Mouse (Mus musculus) liver, postnatal 0 days (tissue): ENCODE results near the gene Gm17545. TPM values are rescaled to one million over a fixed set of nuclear protein-coding genes. Genes with fewer than 3 reads are reported as not detected.

ENCODE experiments used
- ATAC-seq: fragments of 200-750 bp; cut with Nextera tagmentation; 2 replicates; pipeline ENCODE4 v1.8.0; 2017; ENCODE audit warnings: mild to moderate bottlenecking, moderate library complexity
- DNase-seq: peaks from one replicate; pipeline ENCODE4 v3.0.0-alpha.2; 2016
- H3K27ac ChIP-seq: fragments of 300-500 bp; sonication (generic); 2 replicates; pipeline ENCODE4 v1.5.1; 2014; ENCODE audit warnings: antibody characterized with exemption, moderate library complexity, mild to moderate bottlenecking, low read depth
- H3K27me3 ChIP-seq: fragments of 300-500 bp; sonication (generic); 2 replicates; pipeline ENCODE4 v1.6.1; 2014; ENCODE audit warnings: low read length, control low read depth, mixed read lengths; ENCODE audit not compliant: insufficient read depth
- H3K36me3 ChIP-seq: fragments of 300-500 bp; sonication (generic); replicated peaks from 2 replicates; pipeline ENCODE4 v1.6.1; 2014; ENCODE audit warnings: mild to moderate bottlenecking, control low read depth, low read length, moderate library complexity, mixed read lengths; ENCODE audit not compliant: insufficient read depth
- H3K4me1 ChIP-seq: fragments of 300-500 bp; sonication (generic); 2 replicates; pipeline ENCODE4 v1.6.1; 2014; ENCODE audit warnings: antibody characterized with exemption, mild to moderate bottlenecking, control low read depth; ENCODE audit not compliant: insufficient read depth
- H3K4me2 ChIP-seq: fragments of 300-500 bp; sonication (generic); 2 replicates; pipeline ENCODE4 v1.6.1; 2014; ENCODE audit warnings: low read depth, mild to moderate bottlenecking, low read length, moderate library complexity, mixed read lengths
- H3K4me3 ChIP-seq: fragments of 300-500 bp; sonication (generic); 2 replicates; pipeline ENCODE4 v1.5.1; 2014; ENCODE audit warnings: low read depth, low read length
- H3K9ac ChIP-seq: fragments of 300-500 bp; sonication (generic); replicated peaks from 2 replicates; pipeline ENCODE4 v1.6.1; 2014; ENCODE audit warnings: mild to moderate bottlenecking, moderate library complexity
- H3K9me3 ChIP-seq: fragments of 300-500 bp; sonication (generic); 2 replicates; pipeline ENCODE4 v1.6.1; 2016; ENCODE audit warnings: mild to moderate bottlenecking, control low read depth, low read length, mixed read lengths
- CTCF ChIP-seq: sonication (generic); IDR thresholded peaks from 2 replicates; pipeline ENCODE4 v1.5.1; 2016; ENCODE audit warnings: antibody characterized with exemption, low read depth
- EP300 ChIP-seq: IDR thresholded peaks from 2 replicates; pipeline ENCODE4 v1.6.1; 2016; ENCODE audit warnings: antibody characterized with exemption, low read depth, mild to moderate bottlenecking
- WGBS: fragments of 180-500 bp; shearing (Covaris S2); extraction: QIAGEN DNeasy Blood & Tissue Kit; methylation state at CpG from one replicate; pipeline ENCODE4 v1.1.7; 2014; ENCODE audit not compliant: insufficient replicate concordance; 5-methylcytosine and 5-hydroxymethylcytosine counted together
- polyA plus RNA-seq: library from polyadenylated mRNA; unstranded; fragments of >200 nt; fragmentation: Nextera tagmentation; extraction: Ambion mirVana; gene quantifications from 2 replicates; pipeline ENCODE4 v1.2.1, GENCODE M21; 2015

The Gm17545 gene
- polyA plus RNA-seq, 1 experiment from 2014 or later, result not detected

GRCm38 (mm10) chr9:22424719-22425118 is 29.4 kb upstream of the Gm17545 start:
- no peaks in the 10 kb centered on the region for H3K27me3 ChIP-seq
- TF ChIP-seq EP300 (no peak), CTCF (no peak)
- H3K9me3 ChIP-seq, result no peaks in the 10 kb centered on the region
- H3K36me3 ChIP-seq, result no peaks in the 10 kb centered on the region
- H3K9ac ChIP-seq, result no peak overlapping the region
- ATAC-seq (no peak), DNase-seq (no peak)
- no peak overlapping the region for H3K4me3 ChIP-seq
- no peak overlapping the region for H3K4me2 ChIP-seq
- 82% methylated on average over 4 of the region's 4 CpGs for WGBS
- H3K27ac ChIP-seq, result no peak overlapping the region
- peaks cover 10% of the 10 kb centered on the region for H3K4me1 ChIP-seq

DNA sequence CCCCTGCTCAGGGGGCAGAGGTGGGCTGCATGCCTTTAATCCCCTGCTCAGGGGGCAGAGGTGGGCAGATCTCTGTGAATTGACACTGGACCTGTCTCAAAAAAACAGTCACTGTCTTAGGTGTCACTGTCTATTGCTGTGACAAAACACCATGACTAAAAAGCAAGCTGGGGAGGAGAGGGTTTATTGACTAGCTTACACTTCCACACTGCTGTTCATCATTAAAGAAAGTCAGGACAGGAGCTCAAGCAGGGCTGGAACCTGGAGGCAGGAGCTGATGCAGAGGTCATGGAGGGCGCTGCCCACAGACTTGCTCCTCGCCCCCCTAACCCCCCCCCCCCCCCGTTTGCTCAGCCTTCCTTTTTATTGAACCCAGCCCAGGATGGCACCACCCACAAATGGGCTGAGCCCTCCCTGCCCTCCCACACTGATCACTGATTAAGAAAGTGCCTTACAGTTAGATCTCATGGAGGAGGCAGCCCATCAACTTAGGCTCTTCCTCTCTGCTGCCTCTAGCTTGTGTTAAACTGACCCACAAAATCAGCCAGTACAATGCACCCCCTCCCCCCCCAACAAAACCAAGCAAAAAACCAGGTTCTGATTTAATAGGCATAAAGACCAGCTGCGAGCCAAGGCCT is 25.9 kb upstream of the Gm17545 start:
- WGBS, result 38% methylated on average over 4 of the region's 4 CpGs
- ATAC-seq, result no peak
- H3K9me3 ChIP-seq, result no peaks in the 10 kb centered on the region
- no peaks in the 10 kb centered on the region for H3K27me3 ChIP-seq
- no peak for TF ChIP-seq CTCF
- TF ChIP-seq EP300, result no peak
- DNase-seq, result no peak
- no peak overlapping the region for H3K9ac ChIP-seq
- no peaks in the 10 kb centered on the region for H3K36me3 ChIP-seq
- no peak overlapping the region for H3K27ac ChIP-seq
- no peak overlapping the region for H3K4me2 ChIP-seq
- H3K4me1 ChIP-seq, result peaks cover 20% of the 10 kb centered on the region
- H3K4me3 ChIP-seq, result no peak overlapping the region

DNA sequence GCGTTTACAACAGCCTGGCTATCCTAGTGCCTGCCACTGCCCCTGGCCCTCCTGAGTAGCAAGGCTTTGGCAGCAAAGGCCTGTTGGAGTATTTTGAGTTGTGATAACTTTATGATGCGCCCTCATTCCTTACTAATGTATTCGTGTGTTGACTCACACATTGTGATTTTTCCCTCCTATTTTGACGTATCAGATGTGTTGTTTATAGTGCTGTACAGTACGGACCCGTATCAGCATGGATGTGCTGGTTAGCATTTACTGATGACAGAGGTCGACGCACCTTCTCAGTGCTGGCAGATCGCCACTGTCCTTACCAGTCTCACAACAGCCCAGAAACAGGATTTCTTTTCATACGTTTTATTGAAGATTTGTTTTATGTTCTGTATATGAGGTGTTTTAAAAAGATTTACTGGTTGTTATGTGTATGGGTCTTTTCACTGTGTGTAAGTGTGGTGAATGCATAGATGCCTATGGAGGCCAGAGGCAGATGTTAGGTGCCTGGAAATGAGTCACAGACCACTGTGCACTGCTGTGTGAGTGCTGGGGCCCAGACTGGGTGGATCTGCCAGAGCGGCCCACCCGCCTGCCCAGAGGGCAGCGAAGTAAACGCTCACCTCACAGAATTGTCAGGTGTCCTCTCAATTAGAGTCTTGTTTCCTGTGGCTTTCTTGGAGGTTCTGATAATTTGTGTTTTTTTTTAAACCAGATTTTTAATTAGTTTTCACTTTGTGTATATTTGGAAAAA is 25.3 kb upstream of the Gm17545 start:
- Histone ChIP-seq H3K27ac (no peak overlapping the region), H3K4me1 (peaks cover 20% of the 10 kb centered on the region), H3K4me2 (no peak overlapping the region), H3K4me3 (no peak overlapping the region), H3K9me3 (no peaks in the 10 kb centered on the region), H3K27me3 (no peaks in the 10 kb centered on the region), H3K9ac (no peak overlapping the region), H3K36me3 (no peaks in the 10 kb centered on the region)
- 68% methylated on average over 14 of the region's 14 CpGs for WGBS
- TF ChIP-seq EP300 (no peak), CTCF (no peak)
- ATAC-seq (no peak), DNase-seq (no peak)

DNA sequence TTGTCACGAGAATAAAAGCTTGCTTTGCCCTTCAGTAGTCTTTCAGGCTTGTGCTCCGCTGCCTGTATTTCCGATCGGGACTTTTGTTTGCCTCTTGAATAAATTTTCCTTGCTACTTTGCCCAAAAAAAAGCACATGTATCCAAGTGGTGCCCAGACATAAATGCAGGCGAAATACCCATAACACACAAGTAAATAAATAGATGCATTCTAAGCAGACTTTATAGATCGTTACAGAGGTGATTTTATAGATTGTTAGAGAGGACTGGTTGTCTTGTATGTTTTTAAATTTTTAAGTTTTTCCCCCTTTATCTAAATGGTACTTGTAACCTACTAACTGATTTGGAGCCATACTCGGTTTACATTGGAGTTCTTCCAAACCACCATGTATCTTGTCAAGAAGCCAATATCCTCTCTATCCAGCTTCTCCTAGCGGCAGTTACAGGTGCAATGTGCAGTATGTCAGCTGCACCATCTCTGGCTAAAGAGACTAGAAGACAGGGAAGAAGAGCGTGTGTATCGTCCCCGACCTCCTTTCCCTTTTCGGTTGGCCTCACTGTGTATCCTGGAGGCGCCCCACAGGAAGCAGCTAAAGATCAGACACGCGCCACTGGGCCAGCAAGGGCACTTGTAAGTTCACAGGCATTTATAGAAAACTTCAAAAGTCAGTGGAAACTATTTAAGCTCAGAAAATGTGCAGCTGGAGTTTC is 24.4 kb upstream of the Gm17545 start:
- TF ChIP-seq CTCF, result peak; percentile 35; the same call in 1 of the 2 replicates
- TF ChIP-seq EP300, result peak; percentile 32; the same call in 1 of the 2 replicates
- Histone ChIP-seq H3K9me3 (no peaks in the 10 kb centered on the region), H3K9ac (peak overlapping the region; percentile 41; the same call in 1 of the 2 replicates), H3K4me2 (peak overlapping the region; percentile 63), H3K4me3 (no peak overlapping the region), H3K36me3 (no peaks in the 10 kb centered on the region), H3K27ac (peak overlapping the region; percentile 31; the same call in 1 of the 2 replicates), H3K4me1 (peaks cover 20% of the 10 kb centered on the region), H3K27me3 (no peaks in the 10 kb centered on the region)
- DNase-seq, result peak; percentile 46
- peak; percentile 57; the same call in 1 of the 2 replicates for ATAC-seq
- WGBS, result 45% methylated on average over 15 of the region's 15 CpGs

DNA sequence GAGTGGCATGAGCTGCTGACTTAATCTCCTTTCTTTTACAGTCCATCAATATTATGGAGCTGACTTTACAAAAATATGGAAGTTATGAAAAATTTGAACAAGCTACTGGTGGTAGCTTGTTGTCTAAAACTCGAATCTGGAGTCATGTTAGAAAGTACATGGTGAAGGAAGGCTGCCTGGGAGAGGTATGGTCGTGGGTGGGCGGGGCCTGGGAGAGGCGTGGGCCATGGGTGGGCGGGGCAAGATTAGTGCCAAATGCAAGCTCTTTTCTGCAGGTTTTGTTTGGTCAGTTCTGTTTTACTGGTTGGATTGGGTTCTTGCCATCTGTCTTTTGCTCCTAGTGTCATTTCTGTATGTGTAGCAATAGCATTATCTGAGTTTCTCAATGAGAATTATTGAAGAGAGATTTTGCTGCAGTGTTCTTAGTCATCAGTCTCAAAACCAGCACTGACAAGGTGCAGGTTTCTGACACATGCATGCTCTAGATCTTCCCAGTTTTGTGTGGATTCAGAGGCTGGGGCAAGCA is 23.7 kb upstream of the Gm17545 start:
- H3K27ac ChIP-seq, result peak overlapping the region; percentile 31; the same call in 1 of the 2 replicates
- WGBS, result 16% methylated on average over 5 of the region's 5 CpGs
- ATAC-seq (peak; percentile 38; the same call in 1 of the 2 replicates), DNase-seq (peak; percentile 65)
- TF ChIP-seq EP300 (no peak), CTCF (no peak)
- no peak overlapping the region for H3K9ac ChIP-seq
- H3K9me3 ChIP-seq, result no peaks in the 10 kb centered on the region
- H3K27me3 ChIP-seq, result no peaks in the 10 kb centered on the region
- H3K36me3 ChIP-seq, result no peaks in the 10 kb centered on the region
- peak overlapping the region; percentile 63 for H3K4me2 ChIP-seq
- peaks cover 20% of the 10 kb centered on the region for H3K4me1 ChIP-seq
- no peak overlapping the region for H3K4me3 ChIP-seq

DNA sequence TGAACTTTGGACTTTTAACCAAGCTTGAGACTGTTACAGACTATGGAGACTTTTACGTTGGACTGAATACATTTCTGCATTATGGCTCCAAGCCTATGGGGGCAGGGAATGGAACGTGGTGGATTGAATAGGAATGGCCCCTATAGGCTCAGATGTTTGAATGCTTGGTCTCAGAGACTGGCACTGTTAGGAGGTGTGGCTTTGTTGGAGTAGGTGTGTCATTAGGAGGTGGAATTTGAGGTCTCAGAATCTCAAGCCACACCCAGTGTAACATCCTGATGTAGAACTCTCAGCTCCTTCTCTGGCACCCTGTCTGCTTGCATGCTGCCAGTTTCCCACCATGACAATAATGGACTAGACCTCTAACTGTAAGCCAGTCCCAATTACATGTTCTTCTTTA is 20.9 kb upstream of the Gm17545 start:
- ATAC-seq (no peak), DNase-seq (no peak)
- Histone ChIP-seq H3K4me1 (peaks cover 19% of the 10 kb centered on the region), H3K36me3 (no peaks in the 10 kb centered on the region), H3K9me3 (no peaks in the 10 kb centered on the region), H3K4me3 (no peak overlapping the region), H3K27me3 (no peaks in the 10 kb centered on the region), H3K27ac (no peak overlapping the region), H3K4me2 (no peak overlapping the region), H3K9ac (no peak overlapping the region)
- no peak for TF ChIP-seq CTCF
- 77% methylated on average over 2 of the region's 2 CpGs for WGBS
